Mouse (Mus musculus): ENCODE measurements around the gene Kbtbd6. TPM values are rescaled to one million over a fixed set of nuclear protein-coding genes. Genes with fewer than 3 reads are reported as not detected.

The Kbtbd6 gene
- total and polyA plus RNA-seq, 3 experiments: 0.12 to 0.55 (median 0.28) TPM

DNA sequence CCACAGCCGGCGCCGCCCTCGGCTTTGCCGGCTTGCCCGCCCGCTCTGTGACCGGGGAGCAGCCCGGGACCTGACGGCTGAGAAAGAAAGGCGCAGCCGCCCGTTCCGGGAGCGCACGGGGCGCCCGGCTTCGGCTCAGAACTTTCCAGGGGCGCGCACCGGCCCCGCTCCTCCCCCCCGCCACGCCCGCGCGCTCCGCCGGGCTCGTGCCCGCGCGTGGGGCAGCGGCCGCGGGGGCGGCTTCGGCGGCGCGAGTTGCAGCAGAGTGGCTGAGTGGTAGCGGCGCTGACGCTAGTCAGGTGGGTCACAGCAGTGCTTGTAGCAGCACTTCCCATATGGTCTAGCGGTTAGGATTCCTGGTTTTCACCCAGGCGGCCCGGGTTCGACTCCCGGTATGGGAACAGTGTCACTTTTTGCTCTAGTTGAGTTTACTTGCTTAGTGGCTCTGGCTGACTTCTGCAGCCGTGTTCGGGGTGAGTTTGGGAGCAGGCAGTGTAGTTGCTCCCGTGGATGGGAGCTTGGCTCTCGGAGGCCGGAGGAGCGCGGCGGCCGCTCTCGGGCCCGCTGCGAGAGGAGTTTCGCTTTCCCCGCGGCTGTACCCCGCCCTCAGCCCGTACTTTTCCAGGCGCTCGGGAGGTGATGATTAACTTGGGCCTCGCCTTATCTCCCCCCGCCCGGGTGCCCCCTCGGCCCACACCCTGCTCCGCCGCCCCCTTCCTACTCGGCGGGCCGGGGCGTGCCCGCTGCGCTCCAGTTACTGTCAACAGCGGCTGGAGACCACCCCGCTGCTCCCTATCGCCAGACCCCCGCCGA lies 29.9 kb downstream of the Kbtbd6 start, which contains the start of gene Wbp4:
Gene Wbp4, minus strand, starts transcription at position 182 of the 813 bp plus-strand sequence.
- DNase-seq: peak; percentile 96

DNA sequence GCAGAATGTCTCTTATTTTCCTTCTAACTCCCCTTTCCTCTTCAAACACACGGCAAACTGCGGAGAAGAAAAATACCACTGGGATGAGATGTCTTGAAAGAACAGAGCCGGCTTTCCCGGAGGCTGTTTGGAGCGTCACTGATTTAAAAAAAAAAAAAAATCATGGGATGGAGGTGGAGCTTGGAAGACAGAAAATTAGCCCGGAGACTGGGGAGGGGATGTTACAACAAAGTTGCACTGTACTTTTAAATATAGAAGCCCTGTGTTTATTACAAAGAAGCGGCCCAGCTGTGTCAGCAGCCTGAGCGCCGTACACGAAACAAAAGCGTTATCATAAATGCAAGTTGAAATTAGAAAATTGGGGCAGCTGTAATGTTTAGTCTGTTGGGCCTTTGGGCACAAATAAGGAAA lies 30.6 kb downstream of the Kbtbd6 start:
- peak; percentile 65 for DNase-seq

DNA sequence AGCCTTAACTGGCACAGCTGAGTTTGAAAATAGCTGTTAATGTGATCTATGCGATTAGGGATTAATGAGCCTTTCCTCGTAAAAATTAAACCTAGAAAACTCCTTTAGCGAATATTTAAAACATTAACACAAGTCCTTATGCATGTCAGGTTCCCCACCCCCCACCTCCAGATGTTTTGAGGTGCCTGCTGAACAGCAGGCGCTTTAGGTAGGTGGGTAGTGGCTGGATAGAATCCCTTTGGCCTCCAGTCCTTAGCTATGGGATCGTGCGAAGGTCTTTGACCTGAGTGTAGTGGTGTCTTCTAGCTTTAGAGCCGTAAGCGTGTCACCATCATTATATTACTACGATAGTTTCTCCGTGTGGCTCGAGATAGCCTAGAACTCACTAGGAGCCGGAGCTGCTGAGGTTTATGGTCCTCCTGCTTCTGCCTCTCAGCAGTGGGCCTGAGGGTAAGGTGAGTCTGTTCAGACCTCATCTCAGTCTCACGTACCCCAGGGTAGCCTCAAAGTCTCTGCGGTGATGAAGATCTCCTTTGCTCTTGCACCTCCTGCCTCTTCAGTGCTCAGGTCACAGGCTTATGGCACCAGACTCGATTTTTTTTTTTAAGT lies 31.2 kb downstream of the Kbtbd6 start:
- peak; percentile 36 for DNase-seq

DNA sequence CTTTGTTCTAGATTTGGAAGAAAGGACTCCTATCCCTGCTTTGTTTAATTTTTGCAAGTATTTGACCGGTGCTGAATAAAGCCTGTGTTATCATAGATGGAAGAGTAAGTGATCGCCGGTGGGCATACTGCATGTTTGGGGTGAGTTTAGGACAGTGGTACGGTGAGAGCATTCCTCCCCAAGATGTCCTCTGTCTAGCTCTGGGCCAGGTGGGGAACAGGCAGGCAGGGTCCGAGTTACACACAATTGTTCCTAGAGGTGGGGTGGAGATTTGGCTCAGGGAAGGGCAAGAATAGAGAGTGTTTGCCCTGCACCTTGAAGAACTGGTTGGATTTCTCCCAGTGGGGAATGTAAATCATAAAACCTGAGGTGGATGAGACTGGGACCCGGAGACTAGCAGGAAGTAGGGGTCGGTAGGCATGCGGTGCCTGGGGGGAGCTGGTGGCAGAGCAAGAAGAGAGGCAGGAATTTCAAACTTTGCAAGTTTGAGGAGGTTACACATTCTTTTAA lies 32.0 kb downstream of the Kbtbd6 start:
- no peak for DNase-seq

DNA sequence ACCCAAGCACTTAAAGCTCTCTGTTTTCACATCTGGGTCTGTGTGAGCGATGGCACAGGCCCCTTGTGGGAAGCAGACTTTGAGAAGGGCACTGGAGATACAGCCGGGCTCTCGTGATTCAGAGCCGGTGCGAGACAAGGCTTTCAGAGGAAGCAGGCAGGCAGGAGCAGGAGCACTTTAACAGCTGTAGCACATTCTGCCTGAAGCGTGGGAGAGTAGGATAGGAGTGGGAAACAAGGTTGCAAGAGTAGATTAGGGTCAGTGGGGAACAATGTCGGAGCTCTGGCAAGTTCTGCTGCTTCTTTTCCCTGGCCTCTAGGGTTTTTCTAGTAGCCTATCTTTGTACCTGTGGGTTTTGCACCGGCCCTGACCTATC lies 35.0 kb downstream of the Kbtbd6 start:
- no peak for DNase-seq

DNA sequence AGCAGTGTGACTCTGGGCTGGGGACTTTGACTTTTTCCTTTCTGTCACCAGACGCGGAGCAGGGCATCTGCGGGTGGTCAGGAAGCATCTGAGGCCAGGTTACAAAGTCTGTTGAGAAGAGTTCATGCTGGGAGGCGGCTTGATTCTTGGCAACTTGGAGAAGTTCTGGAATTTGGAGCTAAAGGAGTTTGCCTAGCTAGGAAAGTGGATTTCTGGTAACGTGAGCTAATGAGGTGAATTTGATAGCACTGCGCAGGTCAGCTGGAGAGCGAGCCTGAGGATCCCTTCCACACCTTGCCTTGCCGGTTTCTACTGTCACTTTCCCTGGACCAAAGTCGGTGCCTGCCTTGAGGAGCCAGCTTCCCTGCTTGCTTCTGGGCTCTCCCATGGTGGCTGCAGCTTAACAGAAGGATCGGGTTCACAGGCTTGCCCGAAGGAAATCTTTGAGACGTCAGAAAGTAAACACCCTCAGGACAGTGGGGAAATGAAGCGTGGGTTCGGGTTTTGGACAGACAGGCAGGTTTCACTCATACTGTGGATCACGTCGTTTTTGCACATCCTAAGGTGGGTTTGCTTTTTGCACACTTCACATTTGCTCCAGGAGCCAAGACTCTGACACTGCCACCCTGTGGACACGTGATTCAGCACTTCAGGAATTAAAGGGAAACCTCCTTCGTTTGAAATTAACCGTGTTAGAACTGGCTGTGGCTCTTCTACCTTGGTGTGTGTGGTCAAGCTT lies 35.5 kb downstream of the Kbtbd6 start:
- peak; percentile 58 for DNase-seq

DNA sequence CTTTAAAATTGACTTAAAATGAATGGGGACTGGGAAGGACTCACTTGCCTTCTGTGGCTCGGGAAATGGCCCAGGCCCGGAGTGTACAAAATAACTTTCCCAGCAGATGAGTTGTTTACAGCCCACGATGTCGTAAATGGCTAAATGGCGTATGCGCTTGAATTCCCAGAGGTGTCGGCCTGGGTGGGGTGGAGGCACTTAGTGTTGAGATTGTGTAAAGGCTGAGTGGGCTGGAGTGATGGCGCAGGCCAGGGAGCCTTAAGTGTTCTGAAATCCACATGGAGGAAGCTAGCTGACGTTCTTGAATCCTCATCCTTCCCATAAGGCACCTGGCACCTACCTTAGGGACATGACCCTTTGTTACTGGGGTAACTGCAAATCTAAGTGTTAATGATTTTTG lies 36.9 kb downstream of the Kbtbd6 start:
- DNase-seq: no peak

DNA sequence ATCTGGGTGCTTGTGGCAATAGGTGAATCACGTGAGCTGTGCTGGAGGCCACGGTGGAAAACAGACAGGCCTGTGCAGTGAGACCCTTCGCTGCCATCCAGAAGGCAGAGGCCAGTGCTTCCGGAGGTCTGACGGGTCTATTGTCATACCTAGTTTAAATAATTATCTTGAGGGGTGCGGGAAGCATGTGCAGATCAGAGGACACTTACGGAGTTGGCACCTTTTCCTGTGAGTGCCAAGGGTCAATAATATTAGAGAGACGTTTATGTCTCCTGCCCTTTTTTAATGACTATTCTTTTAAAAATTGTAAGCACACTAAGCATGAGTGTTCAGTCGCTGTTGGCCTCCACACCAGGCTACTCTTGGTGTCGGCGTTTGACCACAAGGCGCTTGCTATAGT lies 37.5 kb downstream of the Kbtbd6 start:
- DNase-seq: no peak

DNA sequence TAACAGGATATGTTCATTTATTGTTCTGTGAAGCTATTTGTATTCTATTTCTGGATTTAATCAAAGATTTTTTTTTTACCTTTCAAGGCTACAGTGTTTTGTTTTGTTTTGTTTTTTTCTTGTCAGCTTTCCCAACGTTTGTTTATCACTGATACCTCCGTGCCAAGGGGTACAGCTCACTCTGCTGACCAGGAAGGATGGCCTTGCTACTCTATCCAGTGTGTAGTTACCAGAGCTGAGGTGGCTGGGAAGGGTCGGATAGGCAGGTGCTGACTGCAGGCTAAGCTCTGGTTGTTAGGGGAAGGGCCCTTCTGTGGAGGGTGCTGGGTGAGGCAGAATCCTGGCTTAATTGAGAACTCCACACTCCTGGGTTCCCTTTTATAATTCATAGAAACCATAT lies 38.6 kb downstream of the Kbtbd6 start:
- DNase-seq: no peak

DNA sequence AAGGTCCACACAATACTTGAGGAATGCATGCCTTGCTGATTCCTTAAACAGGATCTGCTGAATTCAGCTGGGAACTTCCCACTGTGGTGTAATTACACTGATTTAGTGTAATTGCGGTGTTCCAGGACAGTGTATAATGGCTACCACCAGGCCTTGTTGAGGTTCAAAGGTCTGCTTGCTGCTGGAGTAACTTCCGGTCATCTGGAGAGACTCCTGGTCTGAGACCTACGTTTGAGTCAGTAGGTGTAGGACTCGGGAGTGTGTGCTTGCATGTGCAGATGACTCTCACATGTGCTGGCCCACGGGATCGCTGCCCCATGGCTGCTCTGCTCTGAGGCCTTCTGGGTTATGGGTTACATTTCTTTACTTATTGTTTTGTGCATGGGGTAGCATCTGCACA lies 42.7 kb downstream of the Kbtbd6 start:
- no peak for DNase-seq

DNA sequence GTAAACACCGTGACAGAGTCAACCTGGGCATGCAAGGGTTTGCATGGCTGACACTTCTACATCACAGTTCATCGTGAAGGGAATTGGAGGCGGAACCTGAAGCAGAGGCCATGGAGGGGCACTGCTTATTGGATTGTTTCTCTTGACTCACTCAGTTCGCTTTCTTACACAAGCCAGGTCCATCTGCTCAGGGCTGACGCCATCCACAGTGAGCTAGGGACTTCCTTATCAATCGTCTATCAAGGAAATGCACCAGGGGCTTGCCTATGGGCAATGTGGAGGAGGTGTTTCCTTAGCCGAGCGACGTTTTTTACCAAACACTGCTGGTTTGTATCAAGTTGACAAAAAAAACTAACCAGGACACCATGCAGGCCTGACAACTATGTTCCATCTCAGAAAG lies 47.7 kb downstream of the Kbtbd6 start:
- no peak for DNase-seq

DNA sequence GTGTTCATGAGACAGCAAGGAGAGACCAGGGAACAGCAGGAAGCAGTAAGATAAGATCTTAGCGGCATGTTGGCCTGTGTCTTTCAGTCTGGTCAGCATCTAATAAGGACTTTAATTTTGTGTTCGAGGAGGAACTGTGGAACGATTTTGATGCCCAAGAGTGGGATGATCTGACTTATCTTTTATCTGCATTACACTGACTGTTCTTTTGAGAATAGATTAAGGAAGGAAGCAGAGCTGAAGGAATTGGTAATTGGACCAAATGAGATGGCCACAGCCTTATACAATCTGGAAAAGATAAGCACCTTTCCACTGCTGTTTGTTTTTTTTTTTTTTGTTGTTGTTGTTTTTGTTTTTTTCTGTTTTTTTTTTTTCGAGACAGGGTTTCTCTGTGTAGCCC lies 49.1 kb downstream of the Kbtbd6 start:
- DNase-seq: no peak

DNA sequence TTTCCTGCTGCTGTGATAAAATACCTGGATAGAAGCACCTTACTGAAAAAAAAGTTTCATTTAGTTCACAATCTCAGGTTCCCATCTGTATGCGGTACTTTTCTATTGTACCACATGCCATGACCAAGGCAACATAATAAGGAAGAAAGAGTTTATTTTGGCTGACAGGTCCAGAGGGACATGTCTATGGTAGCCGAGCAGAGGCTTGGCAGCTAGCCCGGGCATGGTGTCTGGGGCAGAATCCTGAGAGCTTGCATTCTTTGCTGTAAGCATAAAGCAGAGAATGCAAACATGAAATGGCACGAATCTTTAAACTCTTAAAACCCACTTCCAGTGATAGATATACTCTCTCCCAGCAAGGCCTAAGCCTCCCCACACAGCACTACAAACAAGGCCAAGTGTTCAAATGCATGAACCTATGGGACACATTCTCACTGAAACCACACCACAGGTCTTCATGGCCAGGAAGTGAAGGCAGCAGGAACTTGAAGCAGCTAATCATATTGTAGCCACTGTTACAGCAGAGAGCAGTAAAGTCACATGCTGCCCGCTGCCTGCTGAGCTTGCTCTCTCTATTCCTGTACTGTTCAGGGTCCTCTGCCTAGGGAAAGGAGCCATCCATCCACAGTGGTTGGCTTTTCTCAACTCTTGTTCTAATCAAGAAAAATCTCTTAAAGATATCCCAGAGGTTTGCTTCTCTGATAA lies 51.9 kb downstream of the Kbtbd6 start:
- DNase-seq: no peak

Other genes starting within 250 kb of the Kbtbd6 start
- gene Zfp957, start 204.5 kb upstream of the Kbtbd6 start, total RNA-seq (2021): not detected
- not detected in 2 replicates for gene Zfp957, start 204.5 kb upstream of the Kbtbd6 start, polyA plus RNA-seq (2012; rRNA removed)
- 100 to 1,000 TPM; 131 to 254 TPM for gene Rgcc, start 150.2 kb upstream of the Kbtbd6 start, total RNA-seq (2021)
- gene Rgcc, start 150.2 kb upstream of the Kbtbd6 start, polyA plus RNA-seq (2012; rRNA removed): 1,050 and 1,217 TPM in 2 replicates
- gene Naa16, start 61.1 kb upstream of the Kbtbd6 start, total RNA-seq (2021): 10 to 100 TPM; 17.3 to 22.6 TPM
- gene Naa16, start 61.1 kb upstream of the Kbtbd6 start, polyA plus RNA-seq (2012; rRNA removed): 0.58 and 1.7 TPM in 2 replicates
- 1 to 10 TPM; 4.2 to 7.2 TPM for gene Mtrf1, start 54.1 kb upstream of the Kbtbd6 start, total RNA-seq (2021)
- gene Mtrf1, start 54.1 kb upstream of the Kbtbd6 start, polyA plus RNA-seq (2012; rRNA removed): 0.45 and 0.57 TPM in 2 replicates
- 1 to 10 TPM; 6.0 to 9.1 TPM for gene Kbtbd7, start 25.3 kb upstream of the Kbtbd6 start, total RNA-seq (2021)
- 4.7 and 6.1 TPM in 2 replicates for gene Kbtbd7, start 25.3 kb upstream of the Kbtbd6 start, polyA plus RNA-seq (2012; rRNA removed)
- gene Elf1, start 29.4 kb downstream of the Kbtbd6 start, total RNA-seq (2021): 10 to 100 TPM; 18.0 to 26.6 TPM
- gene Elf1, start 29.4 kb downstream of the Kbtbd6 start, polyA plus RNA-seq (2012; rRNA removed): 6.5 and 7.5 TPM in 2 replicates
- gene Wbp4, start 29.7 kb downstream of the Kbtbd6 start, total RNA-seq (2021): 10 to 100 TPM; 37.9 to 41.6 TPM
- 4.5 and 5.0 TPM in 2 replicates for gene Wbp4, start 29.7 kb downstream of the Kbtbd6 start, polyA plus RNA-seq (2012; rRNA removed)
- gene Sugt1, start 135.9 kb downstream of the Kbtbd6 start, total RNA-seq (2021): 100 to 1,000 TPM; 106 to 130 TPM
- 3.6 and 4.3 TPM in 2 replicates for gene Sugt1, start 135.9 kb downstream of the Kbtbd6 start, polyA plus RNA-seq (2012; rRNA removed)
- gene Cnmd, start 210.3 kb downstream of the Kbtbd6 start, total RNA-seq (2021): 1 to 10 TPM; 1.8 to 2.4 TPM
- gene Cnmd, start 210.3 kb downstream of the Kbtbd6 start, polyA plus RNA-seq (2012; rRNA removed): not detected in 2 replicates

Measured in adrenal gland, adult 2 months (tissue).